Mouse (Mus musculus): ENCODE results near the gene Olfr893. TPM values are rescaled to one million over a fixed set of nuclear protein-coding genes. Genes with fewer than 3 reads are reported as not detected.
"Not testable (repeated sequence)": the region's sequence is repeated elsewhere in the genome, so short reads cannot be mapped to it uniquely, and the experiment has no call there.

The Olfr893 gene
- polyA plus RNA-seq (2014; fragmentation: Nextera tagmentation; extraction: Ambion mirVana) = not detected in 2 replicates

DNA sequence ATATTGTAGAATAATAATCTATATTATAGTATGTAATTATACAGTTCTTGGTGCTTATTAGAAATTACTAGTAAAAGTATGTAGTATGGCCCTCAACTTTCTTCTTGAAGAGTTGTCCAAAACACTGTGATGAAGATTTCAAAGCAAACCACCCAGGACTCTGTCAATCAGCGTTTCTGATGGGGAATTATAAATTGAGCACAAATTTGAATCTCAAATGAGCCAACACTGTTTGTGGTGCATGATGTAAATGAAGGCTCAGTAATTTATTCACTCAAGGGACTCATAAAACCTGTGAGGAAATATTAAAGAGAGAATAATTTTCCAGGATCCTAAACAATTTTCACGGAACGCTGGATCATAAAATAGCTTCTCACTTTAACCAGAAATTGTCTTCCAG, at the start of gene Olfr893:
Gene Olfr893 (plus strand): TSS at position 301 of the 400 bp plus-strand sequence.
- DNase-seq (ENCODE audit: low spot score, missing footprints) (no peak), ATAC-seq (ENCODE audit: low FRiP score) (no peak)
- Histone ChIP-seq H3K27me3 (ENCODE audit: control insufficient read depth, insufficient read depth, low read length) (no peaks in the 10 kb centered on the region), H3K9me3 (ENCODE audit: control insufficient read depth, low read length) (no peaks in the 10 kb centered on the region), H3K4me1 (ENCODE audit: control insufficient read depth, insufficient read depth, low read length) (no peaks in the 10 kb centered on the region), H3K9ac (ENCODE audit: low read length) (no peak within 1 kb of the TSS), H3K36me3 (ENCODE audit: control insufficient read depth, insufficient read depth, low read length) (no peaks in the 10 kb centered on the region), H3K27ac (ENCODE audit: low read depth, low read length) (no peak within 1 kb of the TSS), H3K4me2 (no peak within 1 kb of the TSS), H3K4me3 (ENCODE audit: low read depth, low read length) (no peak within 1 kb of the TSS)
- 94% methylated on average over 3 of the region's 3 CpGs for WGBS

DNA sequence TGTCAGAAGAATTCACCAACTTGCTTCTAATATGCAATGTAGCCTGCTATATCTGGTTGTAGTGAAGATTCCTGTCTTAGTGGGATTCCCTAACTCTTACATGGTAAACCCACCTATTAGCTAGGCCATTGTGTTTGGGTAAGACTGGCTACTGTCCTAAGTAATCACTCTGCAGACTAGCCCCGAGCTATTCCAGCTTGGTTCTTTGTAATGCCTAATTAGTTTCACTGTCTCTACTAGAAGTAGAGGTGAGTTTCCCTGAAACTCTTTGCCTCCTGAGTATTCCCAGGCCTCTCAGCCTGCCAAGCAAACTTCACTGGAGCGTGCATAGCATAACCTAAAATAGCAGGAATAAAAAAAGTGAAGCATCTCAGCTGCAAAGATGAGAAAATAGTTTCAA, 39.8 kb upstream of the Olfr893 start:
- DNase-seq (ENCODE audit: low spot score, missing footprints); H3K9me3 ChIP-seq (ENCODE audit: control insufficient read depth, low read length); H3K27ac ChIP-seq (ENCODE audit: low read depth, low read length); H3K36me3 ChIP-seq (ENCODE audit: control insufficient read depth, insufficient read depth, low read length); H3K4me1 ChIP-seq (ENCODE audit: control insufficient read depth, insufficient read depth, low read length); H3K4me2 ChIP-seq; H3K27me3 ChIP-seq (ENCODE audit: control insufficient read depth, insufficient read depth, low read length); H3K9ac ChIP-seq (ENCODE audit: low read length); ATAC-seq (ENCODE audit: low FRiP score); H3K4me3 ChIP-seq (ENCODE audit: low read depth, low read length): not testable (repeated sequence)
- 50% methylated on average over 2 of the region's 2 CpGs for WGBS

DNA sequence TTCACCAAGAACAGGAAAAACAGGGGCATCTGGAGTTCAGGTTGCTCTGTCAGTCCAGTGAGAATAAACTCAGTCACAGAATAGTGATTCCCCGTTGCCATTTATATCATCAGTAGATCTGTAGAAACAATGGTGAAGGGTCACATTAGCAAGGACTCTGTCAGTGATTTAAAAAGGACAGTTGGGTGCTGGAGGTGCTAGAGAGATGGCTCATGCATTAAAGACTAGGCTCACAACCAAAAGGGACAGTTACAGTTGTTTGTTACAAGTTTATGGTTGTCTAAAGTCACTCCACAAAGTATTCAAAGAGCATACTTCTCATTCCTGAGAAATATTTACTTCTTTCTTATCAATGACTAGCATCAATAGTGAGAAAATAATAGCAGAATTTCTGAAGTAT, 27.4 kb upstream of the Olfr893 start, which contains the start of gene Olfr891:
Gene Olfr891 (minus strand): TSS at position 101 of the 400 bp plus-strand sequence.
- H3K9ac ChIP-seq (ENCODE audit: low read length) = no peak within 1 kb of the TSS
- H3K4me3 ChIP-seq (ENCODE audit: low read depth, low read length) = no peak within 1 kb of the TSS
- ATAC-seq (ENCODE audit: low FRiP score) (no peak), DNase-seq (ENCODE audit: low spot score, missing footprints) (no peak)
- no peaks in the 10 kb centered on the region for H3K36me3 ChIP-seq (ENCODE audit: control insufficient read depth, insufficient read depth, low read length)
- no peak within 1 kb of the TSS for H3K27ac ChIP-seq (ENCODE audit: low read depth, low read length)
- peaks cover 5% of the 10 kb centered on the region; the same call in 1 of the 2 replicates for H3K9me3 ChIP-seq (ENCODE audit: control insufficient read depth, low read length)
- no peaks in the 10 kb centered on the region for H3K27me3 ChIP-seq (ENCODE audit: control insufficient read depth, insufficient read depth, low read length)
- 69% methylated on average over 1 of the region's 1 CpGs for WGBS
- no peaks in the 10 kb centered on the region for H3K4me1 ChIP-seq (ENCODE audit: control insufficient read depth, insufficient read depth, low read length)
- H3K4me2 ChIP-seq = no peak within 1 kb of the TSS

DNA sequence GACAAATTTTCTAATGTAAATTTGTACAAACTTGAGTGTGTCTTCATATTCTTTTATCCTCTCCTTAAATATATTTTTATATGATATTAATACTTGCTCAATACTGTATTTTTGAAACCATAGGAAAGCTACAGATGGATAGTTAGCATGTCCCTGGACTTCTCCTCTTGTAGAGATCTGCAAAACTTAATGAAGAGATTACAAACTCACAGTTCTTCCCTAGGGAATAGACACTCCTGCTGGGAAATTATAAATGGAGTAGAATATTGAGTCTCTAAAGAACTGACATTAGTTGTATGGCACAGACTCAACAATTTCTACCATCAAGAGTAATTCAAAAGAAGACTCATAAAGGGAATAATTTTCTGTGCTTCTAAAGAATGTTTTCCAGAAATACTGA, 9.6 kb downstream of the Olfr893 start, which contains the start of gene Olfr894:
Gene Olfr894 (plus strand): TSS at position 301 of the 400 bp plus-strand sequence.
- no peak within 1 kb of the TSS for H3K27ac ChIP-seq (ENCODE audit: low read depth, low read length)
- H3K4me2 ChIP-seq = no peak within 1 kb of the TSS
- no peak for ATAC-seq (ENCODE audit: low FRiP score)
- H3K4me3 ChIP-seq (ENCODE audit: low read depth, low read length) = no peak within 1 kb of the TSS
- no peaks in the 10 kb centered on the region for H3K27me3 ChIP-seq (ENCODE audit: control insufficient read depth, insufficient read depth, low read length)
- H3K9ac ChIP-seq (ENCODE audit: low read length) = no peak within 1 kb of the TSS
- no peaks in the 10 kb centered on the region for H3K36me3 ChIP-seq (ENCODE audit: control insufficient read depth, insufficient read depth, low read length)
- no peaks in the 10 kb centered on the region for H3K4me1 ChIP-seq (ENCODE audit: control insufficient read depth, insufficient read depth, low read length)
- no peaks in the 10 kb centered on the region for H3K9me3 ChIP-seq (ENCODE audit: control insufficient read depth, low read length)
- no peak for DNase-seq (ENCODE audit: low spot score, missing footprints)

DNA sequence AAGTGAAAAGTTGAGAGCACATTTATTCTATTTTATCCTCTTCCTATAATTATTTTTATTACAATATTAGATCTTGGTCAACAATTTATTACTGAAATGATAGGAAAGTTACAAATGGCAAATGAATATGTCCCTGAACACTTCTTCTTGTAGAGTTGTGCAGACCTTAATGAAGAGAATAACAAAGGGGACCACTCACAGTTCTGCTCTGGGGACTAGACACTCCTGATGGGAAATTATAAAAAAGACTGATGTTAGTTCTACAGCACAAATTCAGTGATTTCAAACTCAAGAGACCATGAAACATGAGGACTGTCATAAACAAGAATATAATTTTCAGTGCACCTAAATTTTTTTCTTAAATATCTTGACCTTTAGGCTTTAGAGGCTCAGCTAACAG, 44.3 kb downstream of the Olfr893 start, which contains the start of gene Olfr143:
Gene Olfr143 (plus strand): TSS at position 301 of the 400 bp plus-strand sequence.
- no peak within 1 kb of the TSS for H3K9ac ChIP-seq (ENCODE audit: low read length)
- no peaks in the 10 kb centered on the region for H3K9me3 ChIP-seq (ENCODE audit: control insufficient read depth, low read length)
- ATAC-seq (ENCODE audit: low FRiP score) (no peak), DNase-seq (ENCODE audit: low spot score, missing footprints) (no peak)
- H3K27ac ChIP-seq (ENCODE audit: low read depth, low read length) = no peak within 1 kb of the TSS
- H3K4me3 ChIP-seq (ENCODE audit: low read depth, low read length) = no peak within 1 kb of the TSS
- H3K27me3 ChIP-seq (ENCODE audit: control insufficient read depth, insufficient read depth, low read length) = no peaks in the 10 kb centered on the region
- no peaks in the 10 kb centered on the region for H3K4me1 ChIP-seq (ENCODE audit: control insufficient read depth, insufficient read depth, low read length)
- no peak within 1 kb of the TSS for H3K4me2 ChIP-seq
- no peaks in the 10 kb centered on the region for H3K36me3 ChIP-seq (ENCODE audit: control insufficient read depth, insufficient read depth, low read length)

Other genes with a start within 250 kb of the Olfr893 start
- gene Olfr881, start 216.5 kb upstream of the Olfr893 start, polyA plus RNA-seq (2014; fragmentation: Nextera tagmentation; extraction: Ambion mirVana) = not detected in 2 replicates
- not detected in 2 replicates for gene Olfr883, start 182.6 kb upstream of the Olfr893 start, polyA plus RNA-seq (2014; fragmentation: Nextera tagmentation; extraction: Ambion mirVana)
- not detected in 2 replicates for gene Olfr884, start 161.8 kb upstream of the Olfr893 start, polyA plus RNA-seq (2014; fragmentation: Nextera tagmentation; extraction: Ambion mirVana)
- gene Olfr885, start 147.0 kb upstream of the Olfr893 start, polyA plus RNA-seq (2014; fragmentation: Nextera tagmentation; extraction: Ambion mirVana) = not detected in 2 replicates
- gene Olfr887, start 124.3 kb upstream of the Olfr893 start, polyA plus RNA-seq (2014; fragmentation: Nextera tagmentation; extraction: Ambion mirVana) = not detected in 2 replicates
- not detected in 2 replicates for gene Olfr888, start 100.2 kb upstream of the Olfr893 start, polyA plus RNA-seq (2014; fragmentation: Nextera tagmentation; extraction: Ambion mirVana)
- 0.04 and 0.07 TPM in 2 replicates for gene Olfr889, start 93.2 kb upstream of the Olfr893 start, polyA plus RNA-seq (2014; fragmentation: Nextera tagmentation; extraction: Ambion mirVana)
- not detected in 2 replicates for gene Olfr890, start 65.8 kb upstream of the Olfr893 start, polyA plus RNA-seq (2014; fragmentation: Nextera tagmentation; extraction: Ambion mirVana)
- not detected in 2 replicates for gene Olfr891, start 27.5 kb upstream of the Olfr893 start, polyA plus RNA-seq (2014; fragmentation: Nextera tagmentation; extraction: Ambion mirVana)
- gene Olfr894, start 9.7 kb downstream of the Olfr893 start, polyA plus RNA-seq (2014; fragmentation: Nextera tagmentation; extraction: Ambion mirVana) = not detected in 2 replicates
- gene Olfr143, start 44.4 kb downstream of the Olfr893 start, polyA plus RNA-seq (2014; fragmentation: Nextera tagmentation; extraction: Ambion mirVana) = not detected in 2 replicates
- gene Olfr895, start 59.5 kb downstream of the Olfr893 start, polyA plus RNA-seq (2014; fragmentation: Nextera tagmentation; extraction: Ambion mirVana) = not detected in 2 replicates
- gene Olfr896-ps1, start 82.7 kb downstream of the Olfr893 start, polyA plus RNA-seq (2014; fragmentation: Nextera tagmentation; extraction: Ambion mirVana) = not detected in 2 replicates
- gene Olfr25, start 120.7 kb downstream of the Olfr893 start, polyA plus RNA-seq (2014; fragmentation: Nextera tagmentation; extraction: Ambion mirVana) = not detected in 2 replicates
- gene Olfr898, start 140.0 kb downstream of the Olfr893 start, polyA plus RNA-seq (2014; fragmentation: Nextera tagmentation; extraction: Ambion mirVana) = not detected in 2 replicates
- not detected in 2 replicates for gene Olfr250, start 158.5 kb downstream of the Olfr893 start, polyA plus RNA-seq (2014; fragmentation: Nextera tagmentation; extraction: Ambion mirVana)
- not detected in 2 replicates for gene Olfr251, start 168.7 kb downstream of the Olfr893 start, polyA plus RNA-seq (2014; fragmentation: Nextera tagmentation; extraction: Ambion mirVana)
- not detected in 2 replicates for gene Olfr147, start 193.3 kb downstream of the Olfr893 start, polyA plus RNA-seq (2014; fragmentation: Nextera tagmentation; extraction: Ambion mirVana)
- gene Olfr901, start 221.1 kb downstream of the Olfr893 start, polyA plus RNA-seq (2014; fragmentation: Nextera tagmentation; extraction: Ambion mirVana) = not detected in 2 replicates
- not detected in 2 replicates for gene Olfr902, start 239.3 kb downstream of the Olfr893 start, polyA plus RNA-seq (2014; fragmentation: Nextera tagmentation; extraction: Ambion mirVana)